Mouse (Mus musculus): ENCODE results near the gene Tm9sf1. TPM values are rescaled to one million over a fixed set of nuclear protein-coding genes. Genes with fewer than 3 reads are reported as not detected.
A peak's percentile ranks its signal among the peaks of the same experiment; 100 is the strongest.

Gene Tm9sf1
- polyA plus RNA-seq, 1 experiment from 2014 or later, result 79.3 TPM

GRCm38 (mm10) chr14:55618486-55619195, 25.0 kb downstream of the Tm9sf1 start:
- peak overlapping the region; percentile 41 for H3K4me3 ChIP-seq
- H3K27ac ChIP-seq (replicated peaks), result no peak overlapping the region; the same call in 1 of the 2 replicates
- H3K27me3 ChIP-seq (replicated peaks; ENCODE audit: low read depth, poor library complexity, severe bottlenecking), result peaks cover 9% of the 10 kb centered on the region; the same call in 1 of the 2 replicates
- 53% methylated on average over 22 of the region's 22 CpGs for WGBS
- DNase-seq (ENCODE audit: low spot score), result peak; percentile 31
- peaks cover 20% of the 10 kb centered on the region; the same call in 1 of the 2 replicates for H3K4me1 ChIP-seq
- H3K36me3 ChIP-seq (replicated peaks), result peaks cover 11% of the 10 kb centered on the region
- H3K9me3 ChIP-seq, result no peaks in the 10 kb centered on the region

DNA sequence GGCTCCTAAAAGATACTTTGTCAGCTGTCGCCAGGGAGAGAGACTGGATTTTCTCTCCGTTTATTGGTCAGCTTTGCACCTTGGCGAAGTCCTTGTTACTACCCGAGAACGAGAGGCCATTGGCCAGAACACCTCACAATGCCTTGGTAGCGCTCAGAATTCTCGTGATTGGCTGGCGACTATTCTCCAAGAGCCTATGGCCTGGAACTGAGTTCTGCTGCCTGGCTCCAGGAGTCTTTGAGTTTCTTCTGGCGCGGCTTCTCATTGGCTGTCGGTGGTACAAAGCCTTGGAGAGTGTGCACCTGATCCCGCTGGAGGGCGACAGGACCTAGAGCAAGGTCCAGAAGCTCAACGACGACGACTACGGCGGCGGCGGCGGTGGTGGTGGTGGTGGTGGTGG, 25.8 kb downstream of the Tm9sf1 start, which contains the start of gene Rec8:
Gene Rec8, plus strand, starts transcription at position 216 of the 400 bp plus-strand sequence.
- Histone ChIP-seq H3K9me3 (no peaks in the 10 kb centered on the region), H3K4me1 (peaks cover 20% of the 10 kb centered on the region; the same call in 1 of the 2 replicates), H3K36me3 (replicated peaks) (0 out of 2 replicates have a peak, but pooled peaks cover 3% of the 10 kb centered on the region), H3K27ac (replicated peaks) (no peak within 1 kb of the TSS; the same call in 1 of the 2 replicates), H3K4me3 (peak within 1 kb of the TSS; percentile 41), H3K27me3 (replicated peaks; ENCODE audit: low read depth, poor library complexity, severe bottlenecking) (peaks cover 9% of the 10 kb centered on the region; the same call in 1 of the 2 replicates)
- peak; percentile 64 for DNase-seq (ENCODE audit: low spot score)
- 23% methylated on average over 21 of the region's 21 CpGs for WGBS

GRCm38 (mm10) chr14:55616844-55617243, 26.8 kb downstream of the Tm9sf1 start:
- no peaks in the 10 kb centered on the region for H3K36me3 ChIP-seq (replicated peaks)
- no peak for DNase-seq (ENCODE audit: low spot score)
- H3K4me1 ChIP-seq, result peaks cover 20% of the 10 kb centered on the region; the same call in 1 of the 2 replicates
- no peak overlapping the region for H3K27ac ChIP-seq (replicated peaks)
- H3K4me3 ChIP-seq, result no peak overlapping the region
- H3K9me3 ChIP-seq, result no peaks in the 10 kb centered on the region
- peaks cover 9% of the 10 kb centered on the region; the same call in 1 of the 2 replicates for H3K27me3 ChIP-seq (replicated peaks; ENCODE audit: low read depth, poor library complexity, severe bottlenecking)
- WGBS, result 87% methylated on average over 2 of the region's 2 CpGs

DNA sequence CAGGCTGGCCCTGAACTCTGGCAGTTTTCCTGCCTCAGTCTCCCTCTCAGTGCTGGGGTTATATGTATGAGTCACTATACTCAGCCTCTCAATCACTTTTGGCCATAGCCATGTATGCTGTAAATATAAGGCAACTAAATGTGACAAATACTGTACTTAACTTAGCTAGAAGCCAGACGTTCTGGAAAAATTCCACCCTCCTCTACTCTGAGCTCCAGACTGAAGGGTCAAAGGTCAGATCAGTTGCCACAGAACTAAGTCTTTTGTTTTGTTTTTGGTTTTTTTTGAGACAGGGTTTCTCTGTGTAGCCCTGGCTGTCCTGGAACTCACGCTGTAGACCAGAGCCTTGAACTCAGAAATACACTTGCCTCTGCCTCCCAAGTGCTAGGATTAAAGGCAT, 27.7 kb downstream of the Tm9sf1 start:
- DNase-seq (ENCODE audit: low spot score), result no peak
- no peak overlapping the region for H3K27ac ChIP-seq (replicated peaks)
- H3K27me3 ChIP-seq (replicated peaks; ENCODE audit: low read depth, poor library complexity, severe bottlenecking), result peaks cover 9% of the 10 kb centered on the region; the same call in 1 of the 2 replicates
- WGBS, result 33% methylated on average over 2 of the region's 2 CpGs
- peaks cover 20% of the 10 kb centered on the region; the same call in 1 of the 2 replicates for H3K4me1 ChIP-seq
- no peaks in the 10 kb centered on the region for H3K9me3 ChIP-seq
- no peak overlapping the region for H3K4me3 ChIP-seq
- no peaks in the 10 kb centered on the region for H3K36me3 ChIP-seq (replicated peaks)

DNA sequence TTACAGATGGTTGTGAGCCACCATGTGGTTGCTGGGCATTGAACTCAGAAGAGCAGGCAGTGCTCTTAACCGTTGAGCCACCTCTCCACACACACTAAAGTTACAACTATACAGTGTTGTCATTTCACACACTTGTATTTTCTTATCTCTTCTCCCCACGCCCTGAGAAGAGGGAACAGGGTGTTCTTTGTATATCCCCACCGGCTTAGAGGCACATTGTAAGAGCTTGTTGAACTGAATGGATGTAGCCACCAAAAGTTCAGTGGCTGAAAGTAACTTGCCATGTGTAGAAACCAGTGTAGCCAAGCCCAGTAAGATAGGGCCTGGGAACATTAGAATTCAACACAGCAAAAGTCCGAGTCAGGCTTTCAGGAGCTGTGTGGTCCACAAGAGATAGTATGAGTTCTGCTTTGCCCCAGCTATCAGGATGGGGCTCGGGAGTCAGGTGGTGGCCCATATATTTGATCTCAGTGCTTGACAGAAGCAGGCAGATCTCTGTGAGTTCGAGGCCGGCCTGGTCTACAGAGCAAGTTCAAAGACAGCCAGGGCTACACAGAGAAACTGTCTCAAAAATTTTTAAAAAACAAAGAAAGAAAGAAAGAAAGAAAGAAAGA, 28.9 kb downstream of the Tm9sf1 start:
- H3K9me3 ChIP-seq, result no peaks in the 10 kb centered on the region
- no peak overlapping the region for H3K4me3 ChIP-seq
- peaks cover 6% of the 10 kb centered on the region; the same call in 1 of the 2 replicates for H3K27me3 ChIP-seq (replicated peaks; ENCODE audit: low read depth, poor library complexity, severe bottlenecking)
- peaks cover 20% of the 10 kb centered on the region; the same call in 1 of the 2 replicates for H3K4me1 ChIP-seq
- no peak overlapping the region for H3K27ac ChIP-seq (replicated peaks)
- peaks cover 7% of the 10 kb centered on the region for H3K36me3 ChIP-seq (replicated peaks)
- no peak for DNase-seq (ENCODE audit: low spot score)
- 80% methylated on average over 7 of the region's 7 CpGs for WGBS

- Histone ChIP-seq H3K4me1 (peaks cover 12% of the 10 kb centered on the region; the same call in 1 of the 2 replicates), H3K27ac (replicated peaks) (no peak overlapping the region), H3K4me3 (no peak overlapping the region), H3K9me3 (no peaks in the 10 kb centered on the region), H3K36me3 (replicated peaks) (peaks cover 20% of the 10 kb centered on the region), H3K27me3 (replicated peaks; ENCODE audit: low read depth, poor library complexity, severe bottlenecking) (no peaks in the 10 kb centered on the region)
- DNase-seq (ENCODE audit: low spot score), result no peak
- WGBS, result 76% methylated on average over 6 of the region's 6 CpGs
Observed at GRCm38 (mm10) chr14:55613346-55613745, 30.3 kb downstream of the Tm9sf1 start.

DNA sequence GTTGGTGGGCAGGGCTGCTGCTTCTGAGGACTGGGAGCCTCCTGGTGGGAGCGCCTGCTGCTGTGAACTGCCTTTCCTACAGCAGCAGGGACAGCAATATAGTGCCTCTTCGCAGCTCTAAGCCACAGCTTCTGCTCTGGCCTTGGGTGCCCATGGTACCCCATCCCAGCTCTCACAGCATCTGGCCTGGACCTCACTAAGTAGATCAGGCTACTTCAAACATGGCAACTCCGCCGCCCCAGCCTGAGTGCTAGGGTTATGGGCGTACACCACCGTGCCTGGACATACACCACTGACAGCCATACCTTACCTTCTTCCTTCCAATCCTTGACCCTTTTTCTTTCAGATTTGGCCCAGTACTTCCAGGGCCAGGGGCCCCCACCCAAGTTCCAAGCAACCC, 35.3 kb downstream of the Tm9sf1 start:
- peaks cover 14% of the 10 kb centered on the region for H3K4me1 ChIP-seq
- no peaks in the 10 kb centered on the region for H3K27me3 ChIP-seq (replicated peaks; ENCODE audit: low read depth, poor library complexity, severe bottlenecking)
- no peaks in the 10 kb centered on the region for H3K9me3 ChIP-seq
- H3K27ac ChIP-seq (replicated peaks), result no peak overlapping the region
- no peak overlapping the region for H3K4me3 ChIP-seq
- 92% methylated on average over 6 of the region's 6 CpGs for WGBS
- peaks cover 65% of the 10 kb centered on the region for H3K36me3 ChIP-seq (replicated peaks)
- DNase-seq (ENCODE audit: low spot score), result no peak

DNA sequence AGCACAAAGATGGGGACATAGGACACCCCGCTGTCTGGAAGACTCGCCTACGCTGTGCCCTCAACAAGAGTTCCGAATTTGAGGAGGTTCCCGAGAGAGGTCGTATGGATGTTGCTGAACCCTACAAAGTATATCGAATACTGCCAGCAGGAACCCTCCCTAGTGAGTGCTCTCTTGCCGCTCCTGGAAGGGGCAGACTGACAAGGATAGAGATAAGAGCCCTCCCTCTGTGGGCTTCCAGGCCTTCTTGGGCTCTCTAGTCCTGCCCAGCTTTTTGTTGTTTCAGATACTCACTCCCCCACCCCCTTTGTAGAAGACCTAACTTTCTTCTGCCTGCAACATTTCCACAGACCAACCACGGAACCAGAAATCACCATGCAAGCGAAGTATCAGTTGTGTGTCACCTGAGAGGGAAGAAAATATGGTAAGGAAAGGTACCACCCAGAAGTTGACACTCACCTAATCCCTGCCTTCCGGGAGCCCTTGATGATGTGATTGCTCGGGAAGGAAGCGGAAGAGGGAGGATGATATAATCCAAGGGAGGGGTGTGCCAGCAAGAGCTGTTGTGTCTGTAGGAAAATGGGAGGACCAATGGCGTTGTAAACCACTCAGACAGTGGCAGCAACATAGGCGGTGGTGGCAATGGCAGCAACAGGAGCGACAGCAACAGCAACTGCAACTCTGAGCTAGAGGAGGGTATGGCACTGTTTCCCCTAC, 37.7 kb downstream of the Tm9sf1 start:
- no peak overlapping the region for H3K27ac ChIP-seq (replicated peaks)
- H3K4me3 ChIP-seq, result no peak overlapping the region
- peaks cover 89% of the 10 kb centered on the region for H3K36me3 ChIP-seq (replicated peaks)

GRCm38 (mm10) chr14:55604823-55605222, 38.8 kb downstream of the Tm9sf1 start:
- Histone ChIP-seq H3K36me3 (replicated peaks) (peaks cover 95% of the 10 kb centered on the region), H3K4me3 (peak overlapping the region; percentile 46; the same call in 1 of the 2 replicates), H3K9me3 (no peaks in the 10 kb centered on the region), H3K27ac (replicated peaks) (no peak overlapping the region), H3K4me1 (peaks cover 20% of the 10 kb centered on the region), H3K27me3 (replicated peaks; ENCODE audit: low read depth, poor library complexity, severe bottlenecking) (no peaks in the 10 kb centered on the region)
- WGBS, result 90% methylated on average over 11 of the region's 11 CpGs
- DNase-seq (ENCODE audit: low spot score), result no peak

More for the DNA sequence above, 37.7 kb downstream of the Tm9sf1 start:
- 93% methylated on average over 16 of the region's 16 CpGs for WGBS
- H3K27me3 ChIP-seq (replicated peaks; ENCODE audit: low read depth, poor library complexity, severe bottlenecking), result no peaks in the 10 kb centered on the region
- DNase-seq (ENCODE audit: low spot score), result no peak
- H3K4me1 ChIP-seq, result peaks cover 20% of the 10 kb centered on the region
- no peaks in the 10 kb centered on the region for H3K9me3 ChIP-seq

DNA sequence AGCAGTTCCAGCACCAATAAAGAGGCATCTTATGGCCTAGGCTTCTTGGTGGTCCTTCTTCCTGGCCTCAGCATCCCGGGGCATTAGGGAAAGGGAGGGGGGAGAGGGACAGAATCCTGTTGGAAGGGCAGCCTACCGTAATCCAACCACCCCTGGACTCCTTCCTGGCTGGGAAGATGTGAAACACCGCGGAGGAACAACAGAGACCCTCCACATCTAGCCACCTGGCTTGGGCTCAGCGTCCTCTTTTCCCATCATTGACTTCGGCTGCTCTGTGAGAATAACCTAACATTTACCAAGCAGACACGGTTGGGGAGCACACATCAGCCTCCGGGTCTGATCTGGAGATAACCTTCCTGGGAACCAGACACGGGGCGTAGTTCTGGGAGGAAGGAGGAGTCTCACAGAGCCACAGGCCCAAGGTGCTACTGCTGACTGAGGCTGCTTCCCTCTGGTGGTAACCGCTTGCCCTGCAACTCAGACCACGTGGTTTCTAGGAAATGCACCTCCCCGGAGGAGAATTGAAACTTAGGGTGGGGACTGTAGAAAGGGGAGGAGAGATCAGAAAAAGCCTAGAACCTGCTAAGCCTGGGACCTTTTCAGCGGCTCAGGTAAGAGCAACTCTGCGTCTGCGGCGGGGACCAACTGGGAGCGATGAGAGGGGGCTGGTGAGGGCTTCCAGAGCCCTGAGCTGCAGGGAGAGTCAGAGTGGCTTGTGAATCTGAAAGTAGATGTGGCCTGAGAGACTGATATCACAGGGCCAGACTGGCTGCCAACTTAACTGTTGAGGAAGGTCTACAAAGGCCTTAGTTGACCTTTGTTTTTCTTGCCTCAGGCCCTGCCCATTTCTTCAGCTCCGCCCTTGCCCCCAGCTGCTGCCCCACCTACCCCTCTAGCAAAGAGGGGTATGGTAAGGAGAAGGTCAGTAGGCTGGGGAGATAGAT, 39.7 kb downstream of the Tm9sf1 start:
- peak; percentile 87 for DNase-seq (ENCODE audit: low spot score)
- Histone ChIP-seq H3K27me3 (replicated peaks; ENCODE audit: low read depth, poor library complexity, severe bottlenecking) (no peaks in the 10 kb centered on the region), H3K4me3 (peak overlapping the region; percentile 46), H3K36me3 (replicated peaks) (peaks cover 95% of the 10 kb centered on the region), H3K27ac (replicated peaks) (peak overlapping the region; percentile 74), H3K9me3 (no peaks in the 10 kb centered on the region), H3K4me1 (peaks cover 20% of the 10 kb centered on the region)
- 19% methylated on average over 19 of the region's 19 CpGs for WGBS

DNA sequence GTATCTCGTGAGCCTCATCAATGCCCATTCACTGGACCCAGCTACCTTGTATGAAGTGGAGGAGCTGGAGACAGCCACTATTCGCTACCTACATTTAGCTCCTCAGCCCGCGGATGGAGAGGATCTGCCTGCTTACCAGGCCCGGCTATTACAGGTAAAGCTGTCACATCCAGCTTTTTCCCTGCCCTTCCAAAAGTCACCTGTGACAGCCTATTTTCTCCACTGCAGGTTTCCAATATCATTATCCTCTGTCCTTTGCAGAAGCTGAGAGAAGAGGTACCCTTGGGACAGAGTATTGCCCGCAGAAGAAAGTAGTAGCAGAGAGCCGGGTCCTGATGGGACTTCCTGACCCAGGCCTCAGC, 40.4 kb downstream of the Tm9sf1 start, which contains the start of gene Irf9:
Gene Irf9, plus strand, starts transcription at position 301 of the 362 bp plus-strand sequence.
- Histone ChIP-seq H3K36me3 (replicated peaks) (peaks cover 95% of the 10 kb centered on the region), H3K27ac (replicated peaks) (peak within 1 kb of the TSS; percentile 74), H3K9me3 (no peaks in the 10 kb centered on the region), H3K4me1 (peaks cover 20% of the 10 kb centered on the region), H3K4me3 (peak within 1 kb of the TSS; percentile 46), H3K27me3 (replicated peaks; ENCODE audit: low read depth, poor library complexity, severe bottlenecking) (no peaks in the 10 kb centered on the region)
- no peak for DNase-seq (ENCODE audit: low spot score)
- WGBS, result 89% methylated on average over 7 of the region's 7 CpGs

All from embryonic facial prominence, embryonic 10.5 days (tissue).